ENCODE assay signal across 9 mouse cellular contexts in the genomic region with DNA sequence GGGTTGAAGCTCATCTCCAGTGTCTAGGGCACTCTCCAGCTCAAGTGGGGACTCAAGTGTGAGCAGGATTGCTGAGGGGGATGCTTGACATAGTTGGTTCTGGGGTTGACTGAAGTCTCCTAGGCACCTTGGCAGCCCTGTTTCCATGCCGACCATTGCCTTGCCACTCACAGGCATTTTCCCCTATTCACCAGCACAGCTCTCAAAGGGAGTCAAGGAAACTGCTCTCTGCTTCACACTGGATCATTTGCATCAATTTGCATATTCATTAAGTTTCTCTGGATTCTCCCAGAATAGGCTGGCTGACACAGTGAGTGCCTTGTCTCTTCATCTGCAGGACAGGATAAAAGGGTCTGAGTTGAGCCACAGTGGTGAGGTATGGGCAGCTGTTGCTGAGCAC.
DNase-seq lines count a peak whose midpoint lies in the region; ATAC-seq and TF ChIP-seq lines count a peak whose summit lies in the region.
"Had no signal": no experiment of that assay in that cellular context is flagged by ENCODE, and none has a peak within 500 bp of the region (broad histone marks: within the 10 kb centered on the region; RNA-seq: fewer than 3 reads in every experiment).

No protein-coding gene starts in this region.

- peak overlapping the region; percentile 69; the same call in 1 of the 2 replicates for H3K27ac ChIP-seq in cortical plate, adult 2 months (ENCODE audit: insufficient read depth, low read length)
- peak overlapping the region; percentile 88 for H3K27ac ChIP-seq in midbrain, embryonic 15.5 days
- H3K27ac ChIP-seq: embryonic facial prominence, embryonic 15.5 days had no signal

- 11% methylated on average over 1 of the region's 1 CpGs for WGBS in midbrain, embryonic 15.5 days

- H3K9me3 ChIP-seq in midbrain, embryonic 15.5 days: no peaks in the 10 kb centered on the region
- H3K9me3 ChIP-seq: embryonic facial prominence, embryonic 15.5 days had no signal

- no peak overlapping the region for H3K4me3 ChIP-seq in cortical plate, adult 2 months (ENCODE audit: insufficient read depth, low read length)
- no peak overlapping the region for H3K4me3 ChIP-seq in midbrain, embryonic 15.5 days
- H3K4me3 ChIP-seq: embryonic facial prominence, embryonic 15.5 days had no signal

- no peak for TF ChIP-seq CTCF in cortical plate, adult 2 months (IDR thresholded peaks at IDR 0.05; ENCODE audit: extremely low read depth, insufficient read depth, low read length)

- H3K4me2 ChIP-seq in midbrain, embryonic 15.5 days: no peak overlapping the region
- H3K4me2 ChIP-seq: embryonic facial prominence, embryonic 15.5 days had no signal

- no peaks in the 10 kb centered on the region for H3K27me3 ChIP-seq in midbrain, embryonic 15.5 days (replicated peaks)

- DNase-seq in left cerebral cortex, adult 8-10 months (ENCODE audit: low spot score in 2 of 2): peak; percentile 56 to 76
- DNase-seq in adipocyte (ENCODE audit: low spot score): no peak
- no peak for DNase-seq in spleen, postnatal 10 days (ENCODE audit: low spot score in 2 of 2)
- no peak for DNase-seq in adrenal gland, adult (ENCODE audit: inconsistent age in 2 of 2, low spot score in 1 of 2)
- DNase-seq in cerebellum, postnatal 14 days: no peak

- H3K36me3 ChIP-seq in midbrain, embryonic 15.5 days (replicated peaks): no peaks in the 10 kb centered on the region
- H3K36me3 ChIP-seq: embryonic facial prominence, embryonic 15.5 days had no signal

- H3K9ac ChIP-seq in midbrain, embryonic 15.5 days: 0 out of 2 replicates have a peak overlapping the region, but pooled peaks have one; percentile 6
- H3K9ac ChIP-seq: embryonic facial prominence, embryonic 15.5 days had no signal

- peaks cover 7% of the 10 kb centered on the region for H3K4me1 ChIP-seq in cortical plate, adult 2 months (ENCODE audit: control insufficient read depth, insufficient read depth, low read length)
- H3K4me1 ChIP-seq in midbrain, embryonic 15.5 days: peaks cover 29% of the 10 kb centered on the region

- ATAC-seq in frontal cortex, adult (ENCODE audit: low TSS enrichment): peak; percentile 97
- ATAC-seq in midbrain, embryonic 15.5 days (replicated peaks): peak; percentile 93

- TF ChIP-seq POLR2A in cortical plate, adult 2 months (IDR thresholded peaks at IDR 0.05; ENCODE audit: extremely low read depth, insufficient read depth, low read length): 0 out of 2 replicates have a peak, but pooled peaks have one; percentile 6

Comparison
In these comparisons a context has a peak if more than half of its experiments do, and no peak if none do; other contexts are left out.
1. DNase-seq: peak in left cerebral cortex, adult 8-10 months (2 of 2); none in adipocyte (single experiment), spleen, postnatal 10 days (0 of 2), adrenal gland, adult (0 of 2) and cerebellum, postnatal 14 days (0 of 2).